Mouse (Mus musculus): ENCODE data around the gene Trcg1. TPM values are rescaled to one million over a fixed set of nuclear protein-coding genes. Genes with fewer than 3 reads are reported as not detected.

Gene Trcg1
- polyA plus RNA-seq, 2 experiments, result not detected

GRCm38 (mm10) chr9:57232341-57232940 lies 3.9 kb upstream of the Trcg1 start:
- TF ChIP-seq POLR2A (IDR thresholded peaks at IDR 0.05; ENCODE audit: borderline replicate concordance, extremely low read depth, insufficient read depth, insufficient read length), result no peak
- no peak for ATAC-seq (ENCODE audit: low FRiP score, low read depth)
- H3K27me3 ChIP-seq (ENCODE audit: control insufficient read depth, insufficient read depth, low read length), result no peaks in the 10 kb centered on the region
- H3K4me3 ChIP-seq (replicated peaks; ENCODE audit: low read length), result no peak overlapping the region
- no peak overlapping the region for H3K4me2 ChIP-seq (replicated peaks; ENCODE audit: low read depth, low read length, severe bottlenecking)
- DNase-seq (ENCODE audit: low spot score), result no peak
- 90% methylated on average over 5 of the region's 5 CpGs for WGBS
- H3K27ac ChIP-seq (replicated peaks; ENCODE audit: low read depth, low read length), result no peak overlapping the region
- no peaks in the 10 kb centered on the region for H3K9me3 ChIP-seq (ENCODE audit: control insufficient read depth, low read length)
- H3K4me1 ChIP-seq (ENCODE audit: control insufficient read depth, insufficient read depth, low read length), result peaks cover 10% of the 10 kb centered on the region; the same call in 1 of the 2 replicates
- H3K36me3 ChIP-seq (ENCODE audit: control insufficient read depth, insufficient read depth, low read length), result no peaks in the 10 kb centered on the region
- no peak overlapping the region for H3K9ac ChIP-seq (ENCODE audit: low read depth, low read length, severe bottlenecking)

- H3K4me1 ChIP-seq (ENCODE audit: control insufficient read depth, insufficient read depth, low read length), result peaks cover 10% of the 10 kb centered on the region; the same call in 1 of the 2 replicates
These were observed 3.2 kb upstream of the Trcg1 start for GRCm38 (mm10) chr9:57233142-57233541.

GRCm38 (mm10) chr9:57233767-57234166 lies 2.6 kb upstream of the Trcg1 start:
- no peak overlapping the region for H3K4me2 ChIP-seq (replicated peaks; ENCODE audit: low read depth, low read length, severe bottlenecking)
- no peak overlapping the region for H3K9ac ChIP-seq (ENCODE audit: low read depth, low read length, severe bottlenecking)
- H3K4me3 ChIP-seq (replicated peaks; ENCODE audit: low read length), result no peak overlapping the region
- H3K27ac ChIP-seq (replicated peaks; ENCODE audit: low read depth, low read length), result no peak overlapping the region
- no peaks in the 10 kb centered on the region for H3K9me3 ChIP-seq (ENCODE audit: control insufficient read depth, low read length)
- TF ChIP-seq POLR2A (IDR thresholded peaks at IDR 0.05; ENCODE audit: borderline replicate concordance, extremely low read depth, insufficient read depth, insufficient read length), result no peak
- ATAC-seq (ENCODE audit: low FRiP score, low read depth), result no peak
- 89% methylated on average over 3 of the region's 3 CpGs for WGBS
- H3K36me3 ChIP-seq (ENCODE audit: control insufficient read depth, insufficient read depth, low read length), result no peaks in the 10 kb centered on the region
- H3K4me1 ChIP-seq (ENCODE audit: control insufficient read depth, insufficient read depth, low read length), result peaks cover 10% of the 10 kb centered on the region; the same call in 1 of the 2 replicates
- H3K27me3 ChIP-seq (ENCODE audit: control insufficient read depth, insufficient read depth, low read length), result no peaks in the 10 kb centered on the region
- DNase-seq (ENCODE audit: low spot score), result no peak

More at GRCm38 (mm10) chr9:57233142-57233541, 3.2 kb upstream of the Trcg1 start:
- ATAC-seq (ENCODE audit: low FRiP score, low read depth) (no peak), DNase-seq (ENCODE audit: low spot score) (no peak)
- Histone ChIP-seq H3K27ac (replicated peaks; ENCODE audit: low read depth, low read length) (no peak overlapping the region), H3K27me3 (ENCODE audit: control insufficient read depth, insufficient read depth, low read length) (no peaks in the 10 kb centered on the region), H3K9me3 (ENCODE audit: control insufficient read depth, low read length) (no peaks in the 10 kb centered on the region), H3K4me2 (replicated peaks; ENCODE audit: low read depth, low read length, severe bottlenecking) (no peak overlapping the region), H3K36me3 (ENCODE audit: control insufficient read depth, insufficient read depth, low read length) (no peaks in the 10 kb centered on the region), H3K4me3 (replicated peaks; ENCODE audit: low read length) (no peak overlapping the region), H3K9ac (ENCODE audit: low read depth, low read length, severe bottlenecking) (no peak overlapping the region)
- WGBS, result 79% methylated on average over 6 of the region's 6 CpGs
- TF ChIP-seq POLR2A (IDR thresholded peaks at IDR 0.05; ENCODE audit: borderline replicate concordance, extremely low read depth, insufficient read depth, insufficient read length), result no peak

GRCm38 (mm10) chr9:57237705-57238104 lies 1.3 kb downstream of the Trcg1 start:
- no peak for ATAC-seq (ENCODE audit: low FRiP score, low read depth)
- no peak overlapping the region for H3K4me2 ChIP-seq (replicated peaks; ENCODE audit: low read depth, low read length, severe bottlenecking)
- DNase-seq (ENCODE audit: low spot score), result no peak
- no peak overlapping the region for H3K9ac ChIP-seq (ENCODE audit: low read depth, low read length, severe bottlenecking)
- H3K27ac ChIP-seq (replicated peaks; ENCODE audit: low read depth, low read length), result no peak overlapping the region
- WGBS, result 78% methylated on average over 5 of the region's 5 CpGs
- no peak overlapping the region for H3K4me3 ChIP-seq (replicated peaks; ENCODE audit: low read length)
- H3K9me3 ChIP-seq (ENCODE audit: control insufficient read depth, low read length), result no peaks in the 10 kb centered on the region
- no peaks in the 10 kb centered on the region for H3K36me3 ChIP-seq (ENCODE audit: control insufficient read depth, insufficient read depth, low read length)
- H3K27me3 ChIP-seq (ENCODE audit: control insufficient read depth, insufficient read depth, low read length), result no peaks in the 10 kb centered on the region
- no peaks in the 10 kb centered on the region for H3K4me1 ChIP-seq (ENCODE audit: control insufficient read depth, insufficient read depth, low read length)
- no peak for TF ChIP-seq POLR2A (IDR thresholded peaks at IDR 0.05; ENCODE audit: borderline replicate concordance, extremely low read depth, insufficient read depth, insufficient read length)

- H3K36me3 ChIP-seq (ENCODE audit: control insufficient read depth, insufficient read depth, low read length), result no peaks in the 10 kb centered on the region
- ATAC-seq (ENCODE audit: low FRiP score, low read depth), result no peak
- no peak overlapping the region for H3K9ac ChIP-seq (ENCODE audit: low read depth, low read length, severe bottlenecking)
- DNase-seq (ENCODE audit: low spot score), result no peak
- H3K4me1 ChIP-seq (ENCODE audit: control insufficient read depth, insufficient read depth, low read length), result no peaks in the 10 kb centered on the region
- H3K27me3 ChIP-seq (ENCODE audit: control insufficient read depth, insufficient read depth, low read length), result no peaks in the 10 kb centered on the region
- no peak overlapping the region for H3K4me3 ChIP-seq (replicated peaks; ENCODE audit: low read length)
- WGBS, result 79% methylated on average over 2 of the region's 2 CpGs
- no peak for TF ChIP-seq POLR2A (IDR thresholded peaks at IDR 0.05; ENCODE audit: borderline replicate concordance, extremely low read depth, insufficient read depth, insufficient read length)
- H3K27ac ChIP-seq (replicated peaks; ENCODE audit: low read depth, low read length), result no peak overlapping the region
- H3K9me3 ChIP-seq (ENCODE audit: control insufficient read depth, low read length), result no peaks in the 10 kb centered on the region
- H3K4me2 ChIP-seq (replicated peaks; ENCODE audit: low read depth, low read length, severe bottlenecking), result no peak overlapping the region
These were observed 1.9 kb downstream of the Trcg1 start for GRCm38 (mm10) chr9:57238220-57238619.

Data from limb, embryonic 14.5 days (tissue).